Mouse (Mus musculus) lung, adult 2 months (tissue): Measurements from ENCODE around the gene Adarb1. TPM values are rescaled to one million over a fixed set of nuclear protein-coding genes. Genes with fewer than 3 reads are reported as not detected.

Experiments
- DNase-seq: peaks from one replicate; pipeline ENCODE4 v3.0.0; 2022
- H3K4me1 ChIP-seq: fragments of 200-500 bp; 2 replicates; pipeline ENCODE4 v1.6.1; 2011; ENCODE audit warnings: low read length; ENCODE audit not compliant: control insufficient read depth, insufficient read depth
- H3K4me3 ChIP-seq: fragments of 200-500 bp; replicated peaks from 2 replicates; pipeline ENCODE3; 2011; ENCODE audit warnings: low read depth, mild to moderate bottlenecking, control low read depth, low read length; ENCODE audit errors: extremely low read depth
- CTCF ChIP-seq: fragments of 200-500 bp; IDR thresholded peaks from 2 replicates; pipeline ENCODE4 v1.5.1; 2011; ENCODE audit warnings: mild to moderate bottlenecking, low read length, control low read depth; ENCODE audit not compliant: insufficient read depth
- POLR2A ChIP-seq: fragments of 200-500 bp; IDR thresholded peaks from 2 replicates; pipeline ENCODE4 v1.6.1; 2011; ENCODE audit warnings: low read depth, mild to moderate bottlenecking, control low read depth, low read length, borderline replicate concordance; ENCODE audit errors: extremely low read depth
- WGBS: fragments of 180-500 bp; shearing (Covaris S2); methylation state at CpG from one replicate; pipeline ENCODE4 v1.1.7; 2018; 5-methylcytosine and 5-hydroxymethylcytosine counted together
- polyA plus RNA-seq: library from polyadenylated mRNA; depleted of rRNA; stranded (reverse); fragments of >200 nt; gene quantifications from 2 replicates; pipeline ENCODE4 v1.2.3, GENCODE M21; 2012

Gene Adarb1
- polyA plus RNA-seq, 1 experiment, result 29.9 TPM

DNA sequence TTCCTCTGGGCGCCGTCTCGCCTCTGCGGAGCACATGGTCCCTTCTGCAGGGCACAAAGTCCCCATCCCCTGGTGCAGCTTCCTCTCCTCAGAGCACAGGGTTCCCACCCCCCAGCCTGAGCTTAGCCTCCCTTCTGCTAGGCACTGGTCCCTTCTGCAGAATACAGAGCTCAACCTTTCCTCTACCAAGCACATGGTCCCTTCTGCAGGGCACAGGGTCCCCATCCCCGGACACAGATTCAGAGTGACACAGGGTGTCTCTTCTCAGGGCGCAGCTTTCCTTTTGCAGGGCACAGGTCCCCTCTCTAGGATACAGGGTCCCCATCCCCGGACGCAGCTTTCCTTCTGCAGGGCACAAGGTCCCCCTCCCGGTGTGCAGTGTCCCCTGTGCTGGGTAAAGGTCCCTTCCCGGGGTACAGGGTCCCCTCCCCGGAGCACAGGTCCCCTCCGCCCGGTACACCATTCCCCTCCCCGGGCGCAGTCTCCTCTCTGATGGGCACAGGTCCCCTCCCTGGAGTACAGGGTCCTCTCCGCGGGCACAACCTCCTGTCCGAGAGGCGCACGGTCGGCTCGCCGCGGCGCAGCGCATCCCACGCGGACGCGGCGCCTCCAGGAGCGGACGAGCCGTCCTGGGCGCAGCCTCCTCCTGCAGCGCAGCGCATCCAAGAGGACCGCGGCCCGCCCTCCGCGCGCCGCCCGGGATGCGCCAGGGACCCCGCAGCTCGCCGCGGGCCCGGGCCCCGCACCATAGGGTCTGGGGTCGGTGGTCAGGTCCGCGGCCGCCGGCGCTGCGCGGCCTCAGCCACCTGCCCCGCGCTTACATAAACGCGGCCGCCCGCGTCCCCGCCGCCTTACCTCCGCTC, 599 bp downstream of the Adarb1 start:
- TF ChIP-seq CTCF (no peak), POLR2A (0 out of 2 replicates have a peak, but pooled peaks have one; percentile 27)
- no peak for DNase-seq
- under 1% methylated on average over 69 of the region's 70 CpGs for WGBS

DNA sequence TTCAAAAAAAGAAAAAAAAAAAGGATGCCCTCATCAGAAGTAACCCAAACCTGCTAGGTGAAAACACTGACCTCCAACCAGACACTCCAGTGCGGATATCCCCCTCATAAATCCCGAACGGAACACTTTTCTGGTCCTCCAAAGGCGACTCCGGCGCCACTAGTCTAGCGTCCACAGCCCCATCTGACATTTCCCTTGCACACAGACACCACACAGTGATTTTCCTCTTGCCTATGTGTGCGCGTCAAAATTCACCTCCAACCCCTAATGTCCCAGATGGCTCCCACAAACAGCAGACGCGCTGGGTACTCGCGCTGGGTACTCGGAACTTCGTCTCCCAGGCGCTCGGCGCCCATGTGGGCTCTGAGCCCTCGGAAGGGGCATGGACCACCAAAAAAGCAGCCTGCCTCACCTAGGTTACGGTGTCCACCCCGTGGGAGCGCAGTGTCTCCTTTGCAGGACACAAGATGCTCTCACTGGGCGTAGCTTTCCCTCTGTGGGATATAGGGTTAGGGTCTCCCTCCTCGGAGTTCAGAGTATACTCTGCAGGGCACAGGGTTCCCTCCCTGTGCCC, 1.3 kb downstream of the Adarb1 start:
- 12% methylated on average over 24 of the region's 24 CpGs for WGBS

More for the DNA sequence above, 599 bp downstream of the Adarb1 start:
- Histone ChIP-seq H3K4me3 (peak overlapping the region; percentile 64), H3K4me1 (peaks cover 13% of the 10 kb centered on the region)

DNA sequence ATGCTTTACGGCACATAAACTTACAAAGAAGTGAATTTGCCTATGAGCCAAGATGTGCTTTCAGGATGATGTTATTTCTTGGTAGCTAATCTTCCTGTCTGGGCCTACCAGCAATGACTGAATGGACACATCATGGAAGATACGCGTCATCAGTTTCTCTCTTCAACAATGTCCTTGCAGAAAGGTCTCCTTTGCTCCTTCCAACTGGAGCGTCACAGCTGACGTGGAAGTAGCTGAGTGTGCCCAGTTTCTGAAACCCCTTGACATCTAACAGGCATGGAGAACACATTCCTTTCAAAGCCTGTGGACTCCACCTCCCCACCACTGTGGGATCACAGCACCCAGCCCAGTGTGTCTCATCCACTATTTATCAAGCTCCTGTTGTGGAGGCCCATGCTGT, 2.2 kb downstream of the Adarb1 start:
- no peak for DNase-seq

More for the DNA sequence above, 1.3 kb downstream of the Adarb1 start:
- no peak for TF ChIP-seq POLR2A
- TF ChIP-seq CTCF, result no peak
- Histone ChIP-seq H3K4me3 (peak overlapping the region; percentile 64), H3K4me1 (peaks cover 13% of the 10 kb centered on the region)
- no peak for DNase-seq

DNA sequence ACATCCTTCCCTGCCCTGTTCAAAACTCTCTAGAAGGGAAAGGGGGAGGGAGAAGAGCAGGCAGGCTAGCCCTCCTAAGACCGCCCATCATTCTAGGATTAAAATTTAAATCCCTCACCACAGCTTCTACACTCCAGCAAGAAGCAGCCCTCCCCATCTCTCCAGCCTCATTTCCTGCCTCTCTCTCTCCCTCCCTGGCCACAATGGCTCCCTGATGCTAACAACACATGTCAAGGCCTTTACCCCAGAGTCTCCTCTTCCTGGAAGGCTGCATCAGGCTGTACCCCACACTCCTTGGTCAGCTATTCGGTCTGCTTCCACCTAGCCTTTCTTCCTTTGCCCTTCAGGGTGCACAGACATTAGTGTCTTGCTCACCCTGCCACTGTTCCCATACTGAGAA, 4.3 kb downstream of the Adarb1 start:
- Histone ChIP-seq H3K4me1 (peaks cover 11% of the 10 kb centered on the region), H3K4me3 (no peak overlapping the region)
- DNase-seq, result no peak
- WGBS, result 63% methylated on average over 2 of the region's 2 CpGs
- no peak for TF ChIP-seq POLR2A
- TF ChIP-seq CTCF, result no peak

More for the DNA sequence above, 2.2 kb downstream of the Adarb1 start:
- WGBS, result 78% methylated on average over 5 of the region's 5 CpGs
- TF ChIP-seq POLR2A (peak; percentile 52; the same call in 1 of the 2 replicates), CTCF (no peak)
- Histone ChIP-seq H3K4me1 (peaks cover 13% of the 10 kb centered on the region), H3K4me3 (no peak overlapping the region)

DNA sequence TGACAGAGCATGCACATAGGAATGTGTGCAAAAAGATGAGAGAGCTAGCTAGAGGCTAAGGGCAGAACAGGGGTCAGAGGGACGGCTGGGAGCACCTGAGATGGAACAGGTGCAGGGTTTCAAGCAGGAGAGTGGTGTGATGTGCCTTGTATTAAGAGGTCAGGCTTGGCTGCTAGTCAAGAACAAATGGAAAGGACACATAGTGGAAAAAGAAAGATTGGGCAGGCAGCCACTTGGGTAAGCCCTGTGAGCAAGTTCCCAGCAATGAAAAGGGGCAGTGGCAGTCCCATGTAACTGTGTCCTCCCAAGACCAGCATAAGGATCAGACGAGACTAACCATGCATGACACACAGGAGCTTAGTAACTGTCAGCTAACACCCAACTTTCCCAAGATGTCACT, 8.9 kb downstream of the Adarb1 start:
- DNase-seq, result no peak
- no peaks in the 10 kb centered on the region; the same call in 1 of the 2 replicates for H3K4me1 ChIP-seq
- H3K4me3 ChIP-seq, result no peak overlapping the region
- TF ChIP-seq CTCF (no peak), POLR2A (no peak)
- WGBS, result 65% methylated on average over 2 of the region's 2 CpGs

DNA sequence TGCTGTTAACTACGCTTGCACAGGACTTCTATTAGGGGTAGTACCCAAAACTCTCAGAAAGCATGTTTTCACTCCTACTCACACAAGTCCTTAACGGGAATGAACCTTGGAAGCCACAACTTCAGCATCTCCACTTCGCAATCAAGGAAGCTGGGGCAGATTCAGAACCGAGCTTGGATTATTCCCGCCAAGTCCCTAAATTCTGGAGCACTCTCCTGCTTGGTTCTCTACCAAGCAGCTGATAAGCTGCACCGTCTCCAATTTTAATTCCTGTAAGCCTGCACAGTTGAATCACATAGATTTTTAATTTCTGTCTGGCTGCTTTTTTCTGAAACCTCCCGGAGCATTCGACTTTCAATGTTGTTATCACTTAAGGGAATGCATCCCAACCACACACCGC, 9.8 kb downstream of the Adarb1 start:
- TF ChIP-seq POLR2A (no peak), CTCF (no peak)
- Histone ChIP-seq H3K4me1 (no peaks in the 10 kb centered on the region; the same call in 1 of the 2 replicates), H3K4me3 (no peak overlapping the region)
- 71% methylated on average over 9 of the region's 9 CpGs for WGBS
- no peak for DNase-seq

DNA sequence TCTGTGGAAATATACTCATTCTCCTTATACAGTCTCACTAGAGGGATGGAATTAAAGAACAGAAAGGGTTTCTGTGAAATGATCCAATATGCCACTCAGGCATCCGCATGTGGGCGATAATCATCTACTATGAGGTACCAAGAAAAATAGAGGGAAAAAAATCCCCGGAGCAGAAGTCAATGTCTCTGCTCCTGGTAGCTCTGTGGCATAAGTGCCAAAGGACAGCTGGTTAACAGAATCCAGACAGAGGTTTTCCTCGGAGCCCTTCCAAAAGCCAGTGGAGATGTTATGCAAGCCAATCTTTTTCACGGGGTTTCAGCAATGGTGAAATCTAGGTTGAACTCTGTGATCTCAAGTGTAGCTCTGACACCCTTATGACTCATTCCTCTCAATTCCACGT, 11.6 kb downstream of the Adarb1 start:
- H3K4me3 ChIP-seq, result no peak overlapping the region
- peaks cover 3% of the 10 kb centered on the region; the same call in 1 of the 2 replicates for H3K4me1 ChIP-seq
- no peak for DNase-seq
- TF ChIP-seq CTCF (no peak), POLR2A (no peak)
- WGBS, result 63% methylated on average over 6 of the region's 6 CpGs

DNA sequence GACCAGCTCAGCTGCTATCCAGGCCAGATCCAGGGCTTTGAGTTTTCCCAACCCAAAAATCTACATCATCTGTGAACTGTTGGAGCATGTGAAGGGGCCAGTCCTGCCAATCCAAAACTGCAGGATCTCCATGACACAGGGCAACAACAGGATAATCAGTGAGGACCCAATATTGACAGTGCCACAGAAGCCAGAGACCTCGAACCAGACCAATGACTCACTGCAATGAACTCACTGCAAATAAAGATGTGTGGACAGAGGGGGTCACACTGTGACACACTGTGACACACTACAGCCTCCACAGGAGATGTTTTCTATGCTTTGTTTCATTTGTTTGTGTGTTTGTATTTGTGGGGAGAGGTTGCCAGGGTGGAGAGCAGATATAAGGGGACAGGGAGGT, 15.6 kb downstream of the Adarb1 start:
- Histone ChIP-seq H3K4me3 (no peak overlapping the region), H3K4me1 (0 out of 2 replicates have a peak, but pooled peaks cover 10% of the 10 kb centered on the region)
- TF ChIP-seq POLR2A (no peak), CTCF (no peak)
- WGBS, result 55% methylated on average over 1 of the region's 1 CpGs
- DNase-seq, result no peak

DNA sequence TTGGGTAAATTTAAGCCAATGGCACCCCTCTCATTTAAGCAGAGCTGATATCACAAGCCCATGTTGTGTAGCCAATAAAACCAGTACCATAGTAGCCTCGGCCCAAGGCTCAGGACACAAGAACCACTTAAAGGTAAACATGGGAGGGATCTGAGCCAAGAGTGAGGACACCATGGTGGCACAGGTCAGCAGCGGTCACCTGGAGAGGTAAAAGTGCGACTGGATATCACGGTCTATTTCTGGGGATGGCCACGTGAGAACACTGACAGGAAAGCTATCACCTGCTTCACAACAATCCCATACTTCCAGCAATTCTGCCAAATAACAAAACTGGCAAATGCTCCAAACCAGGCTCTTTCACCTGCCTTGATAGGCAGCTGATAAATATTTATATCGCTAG, 17.0 kb downstream of the Adarb1 start:
- Histone ChIP-seq H3K4me3 (no peak overlapping the region), H3K4me1 (0 out of 2 replicates have a peak, but pooled peaks cover 13% of the 10 kb centered on the region)
- no peak for DNase-seq
- WGBS, result 86% methylated on average over 6 of the region's 6 CpGs
- TF ChIP-seq CTCF, result no peak
